Mouse (Mus musculus): ENCODE results near the gene Pnmal1. TPM values are rescaled to one million over a fixed set of nuclear protein-coding genes. Genes with fewer than 3 reads are reported as not detected.
A peak's percentile ranks its signal among the peaks of the same experiment; 100 is the strongest.

Pnmal1 gene
- total and polyA plus RNA-seq, 3 experiments, result 0.01 to 0.05 TPM; not detected in 1

DNA sequence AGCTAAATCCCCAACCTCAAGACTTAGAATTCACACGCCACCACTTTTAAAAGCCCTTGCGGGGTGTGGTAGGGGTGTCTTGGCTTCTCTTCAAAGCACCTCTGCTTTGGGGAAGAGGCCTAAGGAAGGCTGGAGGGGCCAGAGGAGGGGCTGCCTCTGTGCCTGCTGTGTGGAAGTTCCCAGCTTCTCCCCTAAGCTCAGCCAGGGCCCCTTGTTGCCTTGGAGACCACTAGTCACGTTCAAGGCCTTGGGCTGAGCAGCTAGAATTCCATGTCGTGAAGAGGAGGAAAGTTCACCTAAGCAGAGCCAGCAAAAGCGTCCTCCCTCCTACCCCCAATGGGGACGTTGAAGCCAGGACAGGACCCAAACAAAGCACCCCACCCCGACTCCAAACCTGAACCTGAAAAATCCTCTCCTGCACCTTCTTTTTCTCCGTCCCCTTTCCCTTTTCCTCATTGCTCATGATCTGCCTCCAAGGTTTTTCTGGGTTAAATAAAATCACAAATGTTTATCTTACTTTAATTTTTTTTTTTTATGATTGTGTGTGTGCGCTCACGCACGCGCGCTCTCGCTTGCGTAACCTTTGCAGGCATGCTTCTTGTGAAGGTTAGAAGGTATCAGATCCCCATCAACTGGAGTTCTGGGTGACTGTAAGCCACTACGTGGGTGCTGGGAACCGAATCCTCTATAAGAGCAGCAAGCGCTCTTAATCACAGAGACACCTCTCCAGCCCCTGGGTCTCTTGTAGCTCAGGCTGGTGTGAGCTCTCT lies 32.4 kb downstream of the Pnmal1 start:
- ATAC-seq (ENCODE audit: extremely low read depth, insufficient number of reproducible peaks, low FRiP score, poor library complexity, severe bottlenecking) (no peak; the same call in 1 of the 2 replicates), DNase-seq (ENCODE audit: low spot score) (peak; percentile 55)
- peaks cover 45% of the 10 kb centered on the region for H3K4me1 ChIP-seq (ENCODE audit: insufficient read depth, low read depth, low read length)
- H3K4me3 ChIP-seq (ENCODE audit: low read depth, low read length), result peak overlapping the region; percentile 33; the same call in 1 of the 2 replicates
- H3K9me3 ChIP-seq (replicated peaks), result no peaks in the 10 kb centered on the region
- peaks cover 14% of the 10 kb centered on the region for H3K36me3 ChIP-seq (replicated peaks)
- TF ChIP-seq TAL1 (conservative IDR thresholded peaks at IDR 0.05; ENCODE audit: low read depth, low read length) (no peak), POLR2AphosphoS5 (IDR thresholded peaks at IDR 0.05; ENCODE audit: insufficient replicate concordance, low read depth, low read length) (no peak), CTCF (IDR thresholded peaks at IDR 0.05; ENCODE audit: low read depth, low read length) (no peak), GATA1 (IDR thresholded peaks at IDR 0.05; ENCODE audit: borderline replicate concordance, low read length) (no peak), GATA2 (IDR thresholded peaks at IDR 0.05; ENCODE audit: borderline replicate concordance, low read depth, low read length) (no peak)
- peaks cover 11% of the 10 kb centered on the region; the same call in 1 of the 2 replicates for H3K27me3 ChIP-seq (ENCODE audit: insufficient read depth, low read length)

- peaks cover 50% of the 10 kb centered on the region for H3K4me1 ChIP-seq (ENCODE audit: insufficient read depth, low read depth, low read length)
Observed at GRCm38 (mm10) chr7:16992451-16992807, 33.0 kb downstream of the Pnmal1 start, which contains the start of gene Ccdc8. TSS of gene Ccdc8 (plus strand) at chr7:16992708.

DNA sequence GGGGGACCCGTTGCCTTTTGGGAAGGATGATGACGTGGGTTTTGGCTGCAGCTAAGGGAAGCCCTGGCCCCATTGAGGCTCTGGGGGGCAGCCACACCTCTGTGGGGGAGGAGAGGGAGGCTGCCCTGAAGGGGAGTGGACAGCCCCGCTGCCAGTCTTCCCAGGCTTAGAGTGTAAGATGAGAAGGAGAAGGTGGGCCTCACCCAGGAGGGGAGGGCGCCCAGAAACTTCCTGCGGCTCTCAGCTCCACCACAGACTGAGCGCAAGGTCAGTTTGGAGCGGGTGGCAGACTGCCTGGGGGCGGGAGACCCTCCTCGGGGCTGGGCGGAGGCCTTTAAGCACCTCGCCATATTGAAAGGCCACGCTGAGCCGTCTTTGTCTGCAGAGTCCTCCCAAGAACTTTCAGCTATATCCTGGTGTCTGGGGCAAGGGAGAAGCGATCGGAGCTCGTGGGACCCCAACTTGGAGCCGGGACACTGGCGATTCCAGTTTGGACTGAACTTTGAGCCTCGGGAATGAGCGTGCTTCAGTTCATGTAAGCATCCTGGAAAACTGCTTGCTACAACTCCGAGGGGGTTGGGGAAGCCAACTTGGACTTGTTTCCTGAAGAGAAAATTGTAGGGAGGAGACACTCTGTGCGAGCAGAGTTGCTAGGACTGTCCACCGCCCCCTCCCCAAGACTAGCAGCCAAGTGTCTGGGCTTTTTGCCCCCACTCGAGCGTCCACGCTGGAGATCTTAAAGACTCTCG lies 34.3 kb downstream of the Pnmal1 start:
- ATAC-seq (ENCODE audit: extremely low read depth, insufficient number of reproducible peaks, low FRiP score, poor library complexity, severe bottlenecking) (peak; percentile 60), DNase-seq (ENCODE audit: low spot score) (peak; percentile 63)
- H3K27me3 ChIP-seq (ENCODE audit: insufficient read depth, low read length), result peaks cover 11% of the 10 kb centered on the region; the same call in 1 of the 2 replicates
- H3K4me1 ChIP-seq (ENCODE audit: insufficient read depth, low read depth, low read length), result peaks cover 64% of the 10 kb centered on the region
- peaks cover 14% of the 10 kb centered on the region for H3K36me3 ChIP-seq (replicated peaks)
- no peak for TF ChIP-seq TAL1 (conservative IDR thresholded peaks at IDR 0.05; ENCODE audit: low read depth, low read length)
- TF ChIP-seq GATA1 (IDR thresholded peaks at IDR 0.05; ENCODE audit: borderline replicate concordance, low read length), result no peak
- no peak for TF ChIP-seq CTCF (IDR thresholded peaks at IDR 0.05; ENCODE audit: low read depth, low read length)
- no peak for TF ChIP-seq POLR2AphosphoS5 (IDR thresholded peaks at IDR 0.05; ENCODE audit: insufficient replicate concordance, low read depth, low read length)
- no peak for TF ChIP-seq GATA2 (IDR thresholded peaks at IDR 0.05; ENCODE audit: borderline replicate concordance, low read depth, low read length)
- no peaks in the 10 kb centered on the region for H3K9me3 ChIP-seq (replicated peaks)
- H3K4me3 ChIP-seq (ENCODE audit: low read depth, low read length), result peak overlapping the region; percentile 72

More at GRCm38 (mm10) chr7:16992451-16992807, 33.0 kb downstream of the Pnmal1 start, which contains the start of gene Ccdc8:
- Histone ChIP-seq H3K9me3 (replicated peaks) (no peaks in the 10 kb centered on the region), H3K36me3 (replicated peaks) (peaks cover 14% of the 10 kb centered on the region), H3K4me3 (ENCODE audit: low read depth, low read length) (peak within 1 kb of the TSS; percentile 72), H3K27me3 (ENCODE audit: insufficient read depth, low read length) (peaks cover 11% of the 10 kb centered on the region; the same call in 1 of the 2 replicates)
- no peak for TF ChIP-seq CTCF (IDR thresholded peaks at IDR 0.05; ENCODE audit: low read depth, low read length)
- TF ChIP-seq TAL1 (conservative IDR thresholded peaks at IDR 0.05; ENCODE audit: low read depth, low read length), result no peak
- no peak for TF ChIP-seq POLR2AphosphoS5 (IDR thresholded peaks at IDR 0.05; ENCODE audit: insufficient replicate concordance, low read depth, low read length)
- no peak for TF ChIP-seq GATA2 (IDR thresholded peaks at IDR 0.05; ENCODE audit: borderline replicate concordance, low read depth, low read length)
- no peak for TF ChIP-seq GATA1 (IDR thresholded peaks at IDR 0.05; ENCODE audit: borderline replicate concordance, low read length)
- no peak for ATAC-seq (ENCODE audit: extremely low read depth, insufficient number of reproducible peaks, low FRiP score, poor library complexity, severe bottlenecking)
- no peak for DNase-seq (ENCODE audit: low spot score)

- Histone ChIP-seq H3K4me1 (ENCODE audit: insufficient read depth, low read depth, low read length) (peaks cover 68% of the 10 kb centered on the region), H3K9me3 (replicated peaks) (no peaks in the 10 kb centered on the region), H3K27me3 (ENCODE audit: insufficient read depth, low read length) (peaks cover 11% of the 10 kb centered on the region; the same call in 1 of the 2 replicates), H3K36me3 (replicated peaks) (peaks cover 14% of the 10 kb centered on the region), H3K4me3 (ENCODE audit: low read depth, low read length) (peak overlapping the region; percentile 72)
- no peak for ATAC-seq (ENCODE audit: extremely low read depth, insufficient number of reproducible peaks, low FRiP score, poor library complexity, severe bottlenecking)
- no peak for DNase-seq (ENCODE audit: low spot score)
- TF ChIP-seq POLR2AphosphoS5 (IDR thresholded peaks at IDR 0.05; ENCODE audit: insufficient replicate concordance, low read depth, low read length), result no peak
- no peak for TF ChIP-seq GATA2 (IDR thresholded peaks at IDR 0.05; ENCODE audit: borderline replicate concordance, low read depth, low read length)
- no peak for TF ChIP-seq TAL1 (conservative IDR thresholded peaks at IDR 0.05; ENCODE audit: low read depth, low read length)
- no peak for TF ChIP-seq GATA1 (IDR thresholded peaks at IDR 0.05; ENCODE audit: borderline replicate concordance, low read length)
Observed at GRCm38 (mm10) chr7:16994400-16994799, 34.9 kb downstream of the Pnmal1 start.

DNA sequence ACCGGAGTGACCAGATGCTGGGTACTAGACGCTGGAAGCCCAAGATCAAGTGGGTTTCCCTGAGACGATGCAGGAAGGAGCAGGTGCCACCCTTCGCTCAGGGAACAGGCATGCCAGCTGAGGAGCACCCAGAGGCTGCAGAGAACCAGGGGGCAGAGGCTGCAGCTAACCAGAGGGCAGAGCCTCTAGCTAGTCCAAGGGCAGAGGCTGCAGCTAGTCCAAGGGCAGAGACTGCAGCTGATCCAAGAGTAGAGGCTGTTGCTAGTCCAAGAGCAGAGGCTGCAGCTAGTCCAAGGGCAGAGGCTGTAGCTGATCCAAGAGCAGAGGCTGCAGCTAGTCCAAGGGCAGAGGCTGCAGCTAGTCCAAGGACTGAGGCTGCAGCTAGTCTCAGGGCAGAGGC lies 35.9 kb downstream of the Pnmal1 start:
- Histone ChIP-seq H3K27me3 (ENCODE audit: insufficient read depth, low read length) (peaks cover 11% of the 10 kb centered on the region; the same call in 1 of the 2 replicates), H3K4me3 (ENCODE audit: low read depth, low read length) (peak overlapping the region; percentile 72; the same call in 1 of the 2 replicates), H3K9me3 (replicated peaks) (no peaks in the 10 kb centered on the region), H3K4me1 (ENCODE audit: insufficient read depth, low read depth, low read length) (peaks cover 77% of the 10 kb centered on the region), H3K36me3 (replicated peaks) (peaks cover 14% of the 10 kb centered on the region)
- ATAC-seq (ENCODE audit: extremely low read depth, insufficient number of reproducible peaks, low FRiP score, poor library complexity, severe bottlenecking) (no peak), DNase-seq (ENCODE audit: low spot score) (no peak)
- TF ChIP-seq CTCF (IDR thresholded peaks at IDR 0.05; ENCODE audit: low read depth, low read length), result no peak
- no peak for TF ChIP-seq GATA1 (IDR thresholded peaks at IDR 0.05; ENCODE audit: borderline replicate concordance, low read length)
- TF ChIP-seq GATA2 (IDR thresholded peaks at IDR 0.05; ENCODE audit: borderline replicate concordance, low read depth, low read length), result no peak
- TF ChIP-seq TAL1 (conservative IDR thresholded peaks at IDR 0.05; ENCODE audit: low read depth, low read length), result no peak
- TF ChIP-seq POLR2AphosphoS5 (IDR thresholded peaks at IDR 0.05; ENCODE audit: insufficient replicate concordance, low read depth, low read length), result no peak
